Mouse (Mus musculus) CH12.LX (cell line): ENCODE measurements at regions not wholly inside any gene's neighbourhood (a gene's known extent, or its start where the extent isn't known, plus 50 kb on each side); places are given as distances from the start of the nearest gene placed in this dataset.

Experiments used
- DNase-seq: peaks from one replicate; pipeline ENCODE4 v3.0.0-alpha.2; 2013; ENCODE audit errors: extremely low read depth
- H3K27ac ChIP-seq: 2 replicates; pipeline ENCODE4 v1.5.1; 2012; ENCODE audit warnings: low read depth, mild to moderate bottlenecking, control low read depth, moderate library complexity; ENCODE audit not compliant: insufficient read depth
- H3K27me3 ChIP-seq: replicated peaks from 2 replicates; pipeline ENCODE3; 2012; ENCODE audit warnings: inconsistent platforms
- H3K36me3 ChIP-seq, 2 experiments: replicated peaks in 1 of 2; 2 replicates each; pipeline versions ENCODE3 to v1.6.1; 2012; ENCODE audit warnings: inconsistent platforms in 1 of 2, low read length in 1 of 2, mild to moderate bottlenecking in 1 of 2, mixed read lengths in 1 of 2, moderate library complexity in 1 of 2; ENCODE audit not compliant: control insufficient read depth in 1 of 2, insufficient read depth in 1 of 2
- H3K4me1 ChIP-seq, 2 experiments: 2 replicates each; pipeline ENCODE4 v1.6.1; 2012; ENCODE audit warnings: inconsistent platforms in 1 of 2, moderate library complexity in 1 of 2; ENCODE audit not compliant: insufficient read depth in 2 of 2, control insufficient read depth in 1 of 2
- H3K4me2 ChIP-seq: 2 replicates; pipeline ENCODE4 v1.6.1; 2012; ENCODE audit warnings: low read depth, mild to moderate bottlenecking, control low read depth; ENCODE audit not compliant: poor library complexity, insufficient read depth, severe bottlenecking
- H3K4me3 ChIP-seq, 3 experiments: fragments of 150-350 bp in 1 of 3; sonication (generic) in 1 of 3; replicated peaks in 1 of 3; 2 replicates each; pipeline versions ENCODE3 to v1.5.1; 2011 to 2012; ENCODE audit warnings: low read depth in 2 of 3, low read length in 2 of 3, mild to moderate bottlenecking in 2 of 3, moderate library complexity in 2 of 3, control low read depth in 1 of 3, improper control_type of control experiment in 1 of 3, inconsistent platforms in 1 of 3, mixed read lengths in 1 of 3; ENCODE audit not compliant: poor library complexity in 1 of 3
- H3K79me2 ChIP-seq: replicated peaks from 2 replicates; pipeline ENCODE4 v1.6.1; 2012; ENCODE audit warnings: mild to moderate bottlenecking, moderate library complexity; ENCODE audit not compliant: control insufficient read depth, poor library complexity, insufficient read depth, severe bottlenecking; ENCODE audit errors: extremely low read depth
- H3K9ac ChIP-seq: 2 replicates; pipeline ENCODE4 v1.6.1; 2012; ENCODE audit warnings: low read depth, mild to moderate bottlenecking, control low read depth, moderate library complexity; ENCODE audit not compliant: insufficient read depth
- H3K9me3 ChIP-seq: replicated peaks from 2 replicates; pipeline ENCODE3; 2012; ENCODE audit warnings: low read length, inconsistent platforms, mixed read lengths
- BHLHE40 ChIP-seq: IDR thresholded peaks from 2 replicates; pipeline ENCODE4 v1.6.1; 2011; ENCODE audit warnings: mild to moderate bottlenecking, low read depth, low read length, improper control_type of control experiment
- EP300 ChIP-seq: IDR thresholded peaks from 2 replicates; pipeline ENCODE4 v1.6.1; 2011; ENCODE audit warnings: low read length, improper control_type of control experiment
- ETS1 ChIP-seq: conservative IDR thresholded peaks from 2 replicates; pipeline ENCODE4 v1.6.1; 2012; ENCODE audit warnings: low read depth, mild to moderate bottlenecking, inconsistent platforms, low read length, improper control_type of control experiment, moderate library complexity
- JUN ChIP-seq: IDR thresholded peaks from 2 replicates; pipeline ENCODE4 v1.6.1; 2011; ENCODE audit warnings: low read depth, mild to moderate bottlenecking, low read length, improper control_type of control experiment, moderate library complexity; ENCODE audit not compliant: insufficient read depth
- MAFK ChIP-seq: IDR thresholded peaks from 2 replicates; pipeline ENCODE4 v1.6.1; 2011; ENCODE audit warnings: low read length, improper control_type of control experiment; ENCODE audit not compliant: insufficient replicate concordance
- MYC ChIP-seq: IDR thresholded peaks from 2 replicates; pipeline ENCODE4 v1.6.1; 2011; ENCODE audit warnings: low read depth, mild to moderate bottlenecking, improper control_type of control experiment, low read length
- NELFE ChIP-seq: IDR thresholded peaks from 2 replicates; pipeline ENCODE4 v1.6.1; 2011; ENCODE audit warnings: low read depth, low read length, improper control_type of control experiment
- NRF1 ChIP-seq: IDR thresholded peaks from 2 replicates; pipeline ENCODE4 v1.6.1; 2014; ENCODE audit warnings: low read depth, mild to moderate bottlenecking, inconsistent platforms, low read length, improper control_type of control experiment, moderate library complexity
- PAX5 ChIP-seq: IDR thresholded peaks from 2 replicates; pipeline ENCODE4 v1.6.1; 2012; ENCODE audit warnings: low read length, inconsistent platforms, mixed read lengths
- RCOR1 ChIP-seq: conservative IDR thresholded peaks from 2 replicates; pipeline ENCODE4 v1.6.1; 2012; ENCODE audit warnings: low read depth, mild to moderate bottlenecking, inconsistent platforms, low read length, improper control_type of control experiment
- SIN3A ChIP-seq: IDR thresholded peaks from 2 replicates; pipeline ENCODE4 v1.6.1; 2012; ENCODE audit warnings: low read length, improper control_type of control experiment, inconsistent platforms
- TBP ChIP-seq: conservative IDR thresholded peaks from 2 replicates; pipeline ENCODE4 v1.6.1; 2011; ENCODE audit warnings: low read depth, low read length, improper control_type of control experiment
- TCF12 ChIP-seq: IDR thresholded peaks from 2 replicates; pipeline ENCODE4 v1.6.1; 2014; ENCODE audit warnings: low read depth, mild to moderate bottlenecking, inconsistent platforms, low read length, improper control_type of control experiment
- USF1 ChIP-seq: IDR thresholded peaks from 2 replicates; pipeline ENCODE4 v1.6.1; 2014; ENCODE audit warnings: low read depth, mild to moderate bottlenecking, inconsistent platforms, low read length, improper control_type of control experiment
- ZKSCAN1 ChIP-seq: IDR thresholded peaks from 2 replicates; pipeline ENCODE4 v1.6.1; 2012; ENCODE audit warnings: low read depth, inconsistent platforms, low read length, improper control_type of control experiment, borderline replicate concordance
- ZNF384 ChIP-seq: IDR thresholded peaks from 2 replicates; pipeline ENCODE4 v1.6.1; 2012; ENCODE audit warnings: low read depth, low read length, improper control_type of control experiment, inconsistent platforms
- dilution Hi-C: fragments of 300-500 bp; cut with MboI; formaldehyde crosslinking; loops from 2 replicates; pipeline ENCODE4 v1.14.3; 2020; ENCODE audit warnings: low sequenced_read_pairs; ENCODE audit not compliant: extremely low pct_unique_long_range_greater_than_20kb, extremely low pct_ligation_motif_present
- in situ Hi-C: fragments of 300-500 bp; cut with MboI; formaldehyde crosslinking; loops from 3 replicates; pipeline ENCODE4 v1.14.3; 2019; ENCODE audit warnings: low sequenced_read_pairs, low pct_ligation_motif_present, low pct_unique_long_range_greater_than_20kb, mixed read lengths

- no peak for TF ChIP-seq EP300
- TF ChIP-seq TBP: no peak
- TF ChIP-seq NRF1: no peak
- no peak for TF ChIP-seq ZKSCAN1
- no peak for TF ChIP-seq MYC
- TF ChIP-seq RCOR1: no peak
- TF ChIP-seq NELFE: no peak
- no peak for TF ChIP-seq TCF12
- no peak for TF ChIP-seq PAX5
- no peak for TF ChIP-seq ETS1
- TF ChIP-seq JUN: no peak
- TF ChIP-seq BHLHE40: no peak
- TF ChIP-seq SIN3A: no peak
- Histone ChIP-seq H3K4me1 (peaks cover 0 to 6% of the 10 kb centered on the region in 2 experiments; a peak in 2 of 4 replicates), H3K4me2 (no peak overlapping the region), H3K36me3 (no peaks in the 10 kb centered on the region), H3K27ac (no peak overlapping the region), H3K79me2 (no peaks in the 10 kb centered on the region), H3K9ac (no peak overlapping the region), H3K4me3 (no peak overlapping the region), H3K27me3 (no peaks in the 10 kb centered on the region), H3K9me3 (no peaks in the 10 kb centered on the region)
- in situ Hi-C loops: no loop called here
- no peak for DNase-seq
- dilution Hi-C loops: no loop called here
These were observed 308.2 kb downstream of the Pten start for GRCm38 (mm10) chr19:33065274-33066200.

GRCm38 (mm10) chr19:33068351-33068955 is 311.2 kb downstream of the Pten start:
- no peak overlapping the region for H3K9ac ChIP-seq
- H3K27ac ChIP-seq: no peak overlapping the region
- DNase-seq: no peak
- TF ChIP-seq USF1: no peak
- TF ChIP-seq ZNF384: no peak
- TF ChIP-seq NELFE: no peak
- TF ChIP-seq MAFK: no peak
- H3K27me3 ChIP-seq: no peaks in the 10 kb centered on the region
- H3K4me1 ChIP-seq: peaks cover 0 to 6% of the 10 kb centered on the region in 2 experiments; a peak in 2 of 4 replicates
- in situ Hi-C loops (no loop called here), dilution Hi-C loops (no loop called here)
- H3K9me3 ChIP-seq: no peaks in the 10 kb centered on the region
- no peak overlapping the region for H3K4me2 ChIP-seq
- H3K79me2 ChIP-seq: no peaks in the 10 kb centered on the region
- no peaks in the 10 kb centered on the region for H3K36me3 ChIP-seq
- H3K4me3 ChIP-seq: no peak overlapping the region
